In the genomic region with DNA sequence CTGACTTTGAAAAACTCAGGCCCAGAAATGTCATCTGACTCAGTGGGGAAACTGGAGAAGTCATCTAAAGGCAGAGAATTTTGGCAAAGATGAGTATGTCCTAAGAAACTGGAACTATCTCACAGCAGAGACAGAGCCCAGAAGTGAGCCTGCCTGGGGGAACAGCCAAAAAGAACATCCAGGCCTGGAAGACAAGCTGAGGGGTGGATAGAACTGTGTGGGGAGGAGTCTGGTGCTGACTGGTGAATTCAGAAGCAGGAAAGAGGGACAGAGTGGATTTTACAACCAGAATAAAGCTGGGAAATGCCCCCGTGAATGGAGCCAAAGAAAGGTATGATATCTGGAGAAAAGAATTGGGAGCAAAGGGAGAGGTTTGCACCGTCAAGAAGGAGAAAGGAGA, we compare ENCODE assay signal across 10 mouse cellular contexts. TPM values are rescaled to one million over a fixed set of nuclear protein-coding genes. Genes with fewer than 3 reads are reported as not detected.
DNase-seq lines count a peak whose midpoint lies in the region; ATAC-seq and TF ChIP-seq lines count a peak whose summit lies in the region.
"Had no signal": no experiment of that assay in that cellular context is flagged by ENCODE, and none has a peak within 500 bp of the region (broad histone marks: within the 10 kb centered on the region; RNA-seq: fewer than 3 reads in every experiment).

A gene (plus strand): TSS at position 225 of the 400 bp plus-strand sequence.

- 72% methylated on average over 2 of the region's 2 CpGs for WGBS in stomach, embryonic 16.5 days
- WGBS in forebrain, embryonic 16.5 days: 72% methylated on average over 2 of the region's 2 CpGs

- H3K9ac ChIP-seq in stomach, embryonic 16.5 days (ENCODE audit: low read length): no peak within 1 kb of the TSS
- no peak within 1 kb of the TSS for H3K9ac ChIP-seq in forebrain, embryonic 16.5 days (replicated peaks; ENCODE audit: low read depth, low read length)
- H3K9ac ChIP-seq: heart, embryonic 15.5 days; neural tube, embryonic 12.5 days had no signal

- peak; percentile 15 for DNase-seq in ovary, postnatal 36 days (ENCODE audit: low spot score)
- no peak for DNase-seq in ovary, postnatal 10 days (ENCODE audit: low spot score)
- DNase-seq in gastrocnemius, adult 2 months: peak; percentile 81
- peak in 1 of 2 experiments; percentile 45 for DNase-seq in layer of hippocampus, postnatal 14 days (ENCODE audit: low spot score in 2 of 2)
- no peak for DNase-seq in spleen, adult 12 weeks (ENCODE audit: low spot score)
- DNase-seq in natural killer cell, adult 2 months (ENCODE audit: low spot score in 2 of 2): no peak

- 0 out of 2 replicates have a peak, but pooled peaks have one; percentile 37 for ATAC-seq in stomach, embryonic 16.5 days (ENCODE audit: insufficient read depth, low FRiP score)
- no peak for ATAC-seq in forebrain, embryonic 16.5 days

- peak within 1 kb of the TSS; percentile 88 for H3K27ac ChIP-seq in gastrocnemius, adult 2 months
- H3K27ac ChIP-seq in stomach, embryonic 16.5 days (ENCODE audit: low read length): peak within 1 kb of the TSS; percentile 57; the same call in 1 of the 2 replicates
- no peak within 1 kb of the TSS for H3K27ac ChIP-seq in forebrain, embryonic 16.5 days (ENCODE audit: low read length)
- H3K27ac ChIP-seq: heart, embryonic 15.5 days; neural tube, embryonic 12.5 days had no signal

- H3K36me3 ChIP-seq in stomach, embryonic 16.5 days (ENCODE audit: control insufficient read depth, insufficient read depth, low read length): no peaks in the 10 kb centered on the region
- H3K36me3 ChIP-seq in forebrain, embryonic 16.5 days (ENCODE audit: control insufficient read depth, insufficient read depth): no peaks in the 10 kb centered on the region
- H3K36me3 ChIP-seq: heart, embryonic 15.5 days; neural tube, embryonic 12.5 days had no signal

- H3K9me3 ChIP-seq in stomach, embryonic 16.5 days (replicated peaks; ENCODE audit: control insufficient read depth, low read length): no peaks in the 10 kb centered on the region
- H3K9me3 ChIP-seq in forebrain, embryonic 16.5 days (ENCODE audit: control insufficient read depth, low read length): no peaks in the 10 kb centered on the region
- H3K9me3 ChIP-seq: heart, embryonic 15.5 days; neural tube, embryonic 12.5 days had no signal

- no peaks in the 10 kb centered on the region for H3K4me1 ChIP-seq in stomach, embryonic 16.5 days (ENCODE audit: control insufficient read depth, insufficient read depth, low read length)
- no peaks in the 10 kb centered on the region for H3K4me1 ChIP-seq in forebrain, embryonic 16.5 days (replicated peaks; ENCODE audit: control insufficient read depth, insufficient read depth, low read length)
- H3K4me1 ChIP-seq: heart, embryonic 15.5 days; neural tube, embryonic 12.5 days had no signal

- peak within 1 kb of the TSS; percentile 65 for H3K4me3 ChIP-seq in gastrocnemius, adult 2 months
- no peak within 1 kb of the TSS for H3K4me3 ChIP-seq in stomach, embryonic 16.5 days (replicated peaks; ENCODE audit: low read length)
- H3K4me3 ChIP-seq in forebrain, embryonic 16.5 days (replicated peaks; ENCODE audit: low read length): no peak within 1 kb of the TSS
- H3K4me3 ChIP-seq: heart, embryonic 15.5 days; neural tube, embryonic 12.5 days had no signal

- no peaks in the 10 kb centered on the region for H3K27me3 ChIP-seq in stomach, embryonic 16.5 days (ENCODE audit: control insufficient read depth, insufficient read depth, low read length)
- H3K27me3 ChIP-seq in forebrain, embryonic 16.5 days (replicated peaks; ENCODE audit: control insufficient read depth, insufficient read depth, low read length): no peaks in the 10 kb centered on the region
- H3K27me3 ChIP-seq: heart, embryonic 15.5 days; neural tube, embryonic 12.5 days had no signal

- intact Hi-C loops in gastrocnemius, adult 2 months (cut with DNase I): loop anchor here (2.0 kb wide), 1 partner anchor 56 kb away; no protein-coding TSS in a partner anchor

- no peak within 1 kb of the TSS for H3K4me2 ChIP-seq in stomach, embryonic 16.5 days (ENCODE audit: low read depth, low read length)
- no peak within 1 kb of the TSS for H3K4me2 ChIP-seq in forebrain, embryonic 16.5 days (ENCODE audit: low read length)
- H3K4me2 ChIP-seq: heart, embryonic 15.5 days; neural tube, embryonic 12.5 days had no signal

- no peak for TF ChIP-seq CTCF in gastrocnemius, adult 2 months (IDR thresholded peaks at IDR 0.05)

RNA-seq across cellular contexts. Expression of the gene that starts here (rescaled TPM):
- total RNA-seq in gastrocnemius, adult 2 months (2021): 100 to 1,000 TPM in 1 of 2 experiments, 10 to 100 TPM in 1; 86.6 to 180 TPM
- 10 to 100 TPM; 49.6 to 55.6 TPM for total RNA-seq in layer of hippocampus, postnatal 14 days (2021)
- polyA plus RNA-seq in stomach, embryonic 16.5 days (2015; fragmentation: Nextera tagmentation; extraction: Ambion mirVana): 36.3 and 37.7 TPM in 2 replicates
- 0.42 and 4.0 TPM in 2 replicates for polyA plus RNA-seq in forebrain, embryonic 16.5 days (2015; fragmentation: Nextera tagmentation; extraction: Ambion mirVana)

Comparison
In these comparisons a context has a peak if more than half of its experiments do, and no peak if none do; other contexts are left out.
1. DNase-seq: peak in ovary, postnatal 36 days (single experiment) and gastrocnemius, adult 2 months (single experiment); none in ovary, postnatal 10 days (single experiment), spleen, adult 12 weeks (single experiment) and natural killer cell, adult 2 months (0 of 2).